Mouse (Mus musculus): ENCODE measurements at regions not wholly inside any gene's neighbourhood (a gene's known extent, or its start where the extent isn't known, plus 50 kb on each side); places are given as distances from the start of the nearest gene placed in this dataset.
"Not testable (repeated sequence)": the region's sequence is repeated elsewhere in the genome, so short reads cannot be mapped to it uniquely, and the experiment has no call there.

DNA sequence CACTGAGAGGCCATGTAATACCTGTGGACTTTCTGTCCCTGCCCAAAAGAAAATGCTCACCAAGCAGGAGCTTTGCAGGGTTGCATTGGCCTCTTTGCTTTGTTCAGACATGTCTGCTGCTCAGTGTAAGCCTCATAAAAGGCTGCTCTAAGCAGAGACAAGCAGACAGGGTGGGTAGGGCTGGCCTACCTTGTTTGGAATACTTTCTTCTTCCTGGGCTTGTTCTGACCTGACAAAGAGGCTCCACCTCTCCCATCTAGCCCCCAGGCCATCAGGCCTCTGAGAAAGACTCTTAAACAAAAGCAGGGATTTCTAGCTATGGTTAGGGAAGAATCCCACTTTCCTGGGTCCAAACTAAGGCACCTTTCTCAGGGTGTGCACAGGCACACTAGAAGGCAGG, 138.2 kb upstream of the Camk1g start:
- no peaks in the 10 kb centered on the region for H3K36me3 ChIP-seq (ENCODE audit: poor library complexity, severe bottlenecking)
- H3K27me3 ChIP-seq = peaks cover 4% of the 10 kb centered on the region; the same call in 1 of the 2 replicates
- no peak for ATAC-seq
- H3K4me1 ChIP-seq = peaks cover 6% of the 10 kb centered on the region; the same call in 1 of the 2 replicates
- no peak overlapping the region for H3K27ac ChIP-seq
- no peak overlapping the region for H3K9ac ChIP-seq
- no peaks in the 10 kb centered on the region for H3K9me3 ChIP-seq (replicated peaks)
- no peak overlapping the region for H3K4me3 ChIP-seq
- no peak overlapping the region for H3K4me2 ChIP-seq

GRCm38 (mm10) chr1:193506991-193507390, 136.9 kb upstream of the Camk1g start:
- Histone ChIP-seq H3K27ac (no peak overlapping the region), H3K4me2 (no peak overlapping the region), H3K27me3 (peaks cover 4% of the 10 kb centered on the region; the same call in 1 of the 2 replicates), H3K4me1 (peaks cover 6% of the 10 kb centered on the region; the same call in 1 of the 2 replicates), H3K36me3 (ENCODE audit: poor library complexity, severe bottlenecking) (no peaks in the 10 kb centered on the region), H3K4me3 (no peak overlapping the region), H3K9ac (no peak overlapping the region), H3K9me3 (replicated peaks) (no peaks in the 10 kb centered on the region)
- ATAC-seq = no peak
- WGBS = 74% methylated on average over 3 of the region's 3 CpGs

DNA sequence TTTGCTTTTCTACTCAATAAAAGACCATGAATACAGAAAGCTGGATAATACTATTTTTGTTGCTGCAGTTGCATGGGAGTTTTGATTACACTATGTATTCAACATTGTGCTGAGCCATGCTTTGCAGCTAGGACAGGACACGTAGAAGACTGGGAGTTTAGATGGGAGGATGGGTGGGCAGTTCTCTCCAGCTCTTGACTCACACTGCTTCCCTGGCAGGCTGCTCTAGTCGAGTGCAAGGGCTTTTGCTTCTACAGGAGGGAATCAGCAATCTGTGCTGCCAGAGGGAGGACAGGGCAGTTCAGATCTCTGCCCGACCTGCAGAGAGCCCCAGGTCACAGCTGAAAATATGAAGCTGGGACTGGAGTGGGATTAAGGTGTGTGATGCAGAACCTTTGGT, 135.3 kb upstream of the Camk1g start:
- WGBS = 48% methylated on average over 3 of the region's 3 CpGs
- ATAC-seq = no peak

GRCm38 (mm10) chr1:193504611-193505010, 134.5 kb upstream of the Camk1g start:
- no peak for ATAC-seq
- Histone ChIP-seq H3K4me1 (peaks cover 5% of the 10 kb centered on the region; the same call in 1 of the 2 replicates), H3K36me3 (ENCODE audit: poor library complexity, severe bottlenecking) (no peaks in the 10 kb centered on the region), H3K9me3 (replicated peaks) (no peaks in the 10 kb centered on the region), H3K27ac (no peak overlapping the region), H3K4me2 (no peak overlapping the region), H3K27me3 (peaks cover 4% of the 10 kb centered on the region; the same call in 1 of the 2 replicates), H3K4me3 (no peak overlapping the region), H3K9ac (no peak overlapping the region)
- 45% methylated on average over 3 of the region's 3 CpGs for WGBS

More for the DNA sequence above, 135.3 kb upstream of the Camk1g start:
- no peaks in the 10 kb centered on the region for H3K36me3 ChIP-seq (ENCODE audit: poor library complexity, severe bottlenecking)
- H3K27ac ChIP-seq = no peak overlapping the region
- no peak overlapping the region for H3K4me3 ChIP-seq
- peaks cover 4% of the 10 kb centered on the region; the same call in 1 of the 2 replicates for H3K27me3 ChIP-seq
- no peak overlapping the region for H3K4me2 ChIP-seq
- H3K4me1 ChIP-seq = peaks cover 6% of the 10 kb centered on the region; the same call in 1 of the 2 replicates
- H3K9me3 ChIP-seq (replicated peaks) = no peaks in the 10 kb centered on the region
- H3K9ac ChIP-seq = no peak overlapping the region

DNA sequence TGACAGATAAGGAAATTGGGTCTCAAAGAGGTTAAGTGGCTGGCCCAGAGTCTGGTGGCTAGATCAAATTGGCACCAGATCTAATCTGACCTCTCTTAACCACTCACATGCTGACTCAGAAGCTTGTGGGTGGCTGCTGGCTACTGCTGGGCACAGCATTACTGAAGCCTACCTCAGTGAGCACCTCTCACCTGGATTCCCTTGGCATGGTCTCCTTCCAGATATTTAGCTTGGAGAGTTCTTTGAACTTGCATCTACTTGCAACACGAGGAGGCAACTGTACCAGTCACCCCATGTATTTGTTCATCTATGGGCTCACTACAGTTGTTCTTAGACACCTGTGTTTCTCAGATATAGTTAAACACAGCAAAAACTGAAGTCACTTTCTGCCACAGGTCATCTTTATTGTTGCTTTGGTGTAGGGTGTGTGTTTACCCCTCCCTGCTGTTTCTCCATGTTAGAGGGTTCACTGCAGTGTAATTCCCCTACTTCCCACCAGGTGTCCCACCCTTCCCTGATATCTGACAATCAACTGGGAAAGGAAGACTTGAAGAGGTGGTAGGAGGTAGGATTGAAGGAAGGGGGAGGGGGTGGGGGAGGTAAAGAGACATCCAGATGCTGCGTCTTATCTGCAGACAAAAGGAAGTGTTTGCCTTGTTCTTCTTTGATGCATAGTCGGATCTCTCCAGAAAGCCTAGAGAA, 133.7 kb upstream of the Camk1g start:
- peak; percentile 71 for ATAC-seq

DNA sequence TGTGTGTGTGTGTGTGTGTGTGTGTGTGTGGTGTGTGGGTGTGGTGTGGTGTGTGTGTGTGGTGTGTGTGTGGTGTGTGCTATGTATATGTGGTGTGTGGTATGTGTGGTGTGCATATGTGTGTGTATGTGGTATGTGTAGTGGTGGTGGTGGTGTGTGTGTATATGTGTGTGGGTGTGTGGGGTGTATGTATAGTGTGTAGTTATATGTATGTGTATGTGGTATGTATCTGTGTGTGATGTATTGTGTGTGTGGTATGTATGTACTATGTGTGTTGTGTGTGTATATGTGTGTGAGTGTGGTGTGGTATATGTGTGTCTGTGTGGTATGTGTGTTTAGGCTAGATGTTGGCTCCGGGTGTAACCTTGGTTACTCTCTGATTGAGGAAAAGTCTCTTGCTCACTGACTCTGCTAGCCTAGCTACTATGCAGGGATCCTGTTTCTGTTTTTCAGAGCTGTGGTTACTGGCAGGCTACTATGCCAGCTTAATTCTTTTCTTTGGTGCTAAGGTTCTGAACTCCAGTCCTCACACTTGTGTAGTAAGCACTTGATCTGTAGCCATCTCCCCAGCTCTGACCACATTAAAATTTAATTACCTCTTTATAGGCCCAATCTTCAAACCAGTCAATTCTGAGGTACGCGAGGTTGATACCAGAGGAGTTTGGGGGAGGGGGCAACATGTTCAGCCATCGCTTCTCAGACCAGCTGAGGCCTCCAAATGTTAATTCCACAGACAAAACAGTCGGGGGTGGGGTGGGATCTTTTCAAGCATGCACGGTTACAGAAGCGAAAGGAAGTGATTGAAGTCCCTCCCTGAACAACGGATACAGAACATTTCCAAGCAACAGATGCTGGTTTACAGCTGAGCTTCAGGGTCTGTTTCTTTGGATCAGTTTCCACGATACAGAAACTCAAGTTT, 126.4 kb upstream of the Camk1g start:
- H3K9ac ChIP-seq = no peak overlapping the region
- H3K27ac ChIP-seq = no peak overlapping the region
- no peaks in the 10 kb centered on the region for H3K9me3 ChIP-seq (replicated peaks)
- ATAC-seq = peak; percentile 38; the same call in 1 of the 2 replicates
- H3K4me1 ChIP-seq = peaks cover 16% of the 10 kb centered on the region
- 27% methylated on average over 9 of the region's 9 CpGs for WGBS
- no peaks in the 10 kb centered on the region for H3K36me3 ChIP-seq (ENCODE audit: poor library complexity, severe bottlenecking)
- H3K4me3 ChIP-seq = no peak overlapping the region
- H3K4me2 ChIP-seq = no peak overlapping the region
- H3K27me3 ChIP-seq = no peaks in the 10 kb centered on the region

More for the DNA sequence above, 133.7 kb upstream of the Camk1g start:
- Histone ChIP-seq H3K36me3 (ENCODE audit: poor library complexity, severe bottlenecking) (no peaks in the 10 kb centered on the region), H3K9ac (no peak overlapping the region), H3K27me3 (peaks cover 4% of the 10 kb centered on the region; the same call in 1 of the 2 replicates), H3K27ac (no peak overlapping the region), H3K4me2 (no peak overlapping the region), H3K4me3 (no peak overlapping the region), H3K4me1 (peaks cover 5% of the 10 kb centered on the region; the same call in 1 of the 2 replicates), H3K9me3 (replicated peaks) (no peaks in the 10 kb centered on the region)
- 31% methylated on average over 3 of the region's 3 CpGs for WGBS

DNA sequence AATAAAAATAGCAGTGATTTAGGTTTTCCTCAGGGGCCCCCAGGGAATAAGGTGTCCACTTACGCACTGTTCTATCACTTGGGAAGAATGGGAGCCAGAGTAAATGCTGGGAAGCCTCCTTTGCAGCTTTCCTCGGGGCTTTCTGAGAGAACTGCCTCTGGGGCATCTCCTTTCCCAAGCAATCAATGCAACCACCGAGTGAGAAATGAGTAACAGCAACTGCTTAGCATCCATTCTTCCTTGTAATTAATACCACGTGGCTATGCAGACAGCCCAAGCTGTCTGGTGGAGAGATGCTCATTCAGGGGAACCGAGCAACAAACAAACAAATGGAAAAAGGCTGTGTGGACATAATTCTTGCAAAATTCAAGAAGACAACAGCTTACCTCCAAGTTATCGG, 117.9 kb upstream of the Camk1g start:
- peaks cover 14% of the 10 kb centered on the region; the same call in 1 of the 2 replicates for H3K27me3 ChIP-seq
- peaks cover 8% of the 10 kb centered on the region; the same call in 1 of the 2 replicates for H3K4me1 ChIP-seq
- 55% methylated on average over 6 of the region's 6 CpGs for WGBS
- H3K9me3 ChIP-seq (replicated peaks) = no peaks in the 10 kb centered on the region
- H3K9ac ChIP-seq = no peak overlapping the region
- peak; percentile 59; the same call in 1 of the 2 replicates for ATAC-seq
- no peak overlapping the region for H3K27ac ChIP-seq
- H3K4me3 ChIP-seq = no peak overlapping the region
- H3K36me3 ChIP-seq (ENCODE audit: poor library complexity, severe bottlenecking) = no peaks in the 10 kb centered on the region
- no peak overlapping the region for H3K4me2 ChIP-seq

GRCm38 (mm10) chr1:193486668-193487067, 116.6 kb upstream of the Camk1g start:
- not testable (repeated sequence) for ATAC-seq; H3K9ac ChIP-seq; H3K4me3 ChIP-seq; H3K9me3 ChIP-seq (replicated peaks); H3K4me2 ChIP-seq; H3K27ac ChIP-seq; H3K36me3 ChIP-seq (ENCODE audit: poor library complexity, severe bottlenecking)
- 4% methylated on average over 2 of the region's 2 CpGs for WGBS
- Histone ChIP-seq H3K27me3 (peaks cover 21% of the 10 kb centered on the region), H3K4me1 (peaks cover 10% of the 10 kb centered on the region; the same call in 1 of the 2 replicates)

DNA sequence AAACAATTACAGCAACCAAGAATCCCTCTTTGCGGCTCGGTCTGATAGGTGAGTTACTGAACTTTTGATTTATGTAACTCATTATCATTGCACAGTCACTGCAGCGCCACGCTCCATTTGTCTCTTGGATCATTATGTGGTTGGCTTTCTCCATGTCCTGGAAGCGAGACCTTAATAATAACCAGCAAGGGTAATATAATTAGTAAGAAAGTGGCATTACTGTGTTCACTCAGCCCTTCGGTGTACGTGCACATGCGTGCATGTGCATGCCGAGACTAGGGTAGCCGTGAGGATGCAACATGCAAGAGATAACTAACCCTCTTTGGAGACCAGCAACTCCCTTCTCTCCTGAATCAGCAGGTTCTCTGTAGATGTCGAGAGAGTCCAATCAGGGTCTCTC, 114.9 kb upstream of the Camk1g start:
- WGBS = 91% methylated on average over 11 of the region's 11 CpGs
- no peak overlapping the region for H3K27ac ChIP-seq
- H3K4me3 ChIP-seq = no peak overlapping the region

GRCm38 (mm10) chr1:193477298-193477697, 107.2 kb upstream of the Camk1g start:
- H3K4me2 ChIP-seq = no peak overlapping the region
- ATAC-seq = no peak
- no peaks in the 10 kb centered on the region for H3K9me3 ChIP-seq (replicated peaks)
- H3K4me3 ChIP-seq = no peak overlapping the region
- WGBS = 55% methylated on average over 1 of the region's 1 CpGs
- H3K36me3 ChIP-seq (ENCODE audit: poor library complexity, severe bottlenecking) = no peaks in the 10 kb centered on the region
- H3K4me1 ChIP-seq = no peaks in the 10 kb centered on the region
- no peak overlapping the region for H3K27ac ChIP-seq
- no peak overlapping the region for H3K9ac ChIP-seq
- H3K27me3 ChIP-seq = peaks cover 5% of the 10 kb centered on the region; the same call in 1 of the 2 replicates

More for the DNA sequence above, 114.9 kb upstream of the Camk1g start:
- Histone ChIP-seq H3K4me1 (peaks cover 10% of the 10 kb centered on the region; the same call in 1 of the 2 replicates), H3K9me3 (replicated peaks) (no peaks in the 10 kb centered on the region), H3K36me3 (ENCODE audit: poor library complexity, severe bottlenecking) (no peaks in the 10 kb centered on the region), H3K4me2 (no peak overlapping the region), H3K27me3 (peaks cover 21% of the 10 kb centered on the region), H3K9ac (no peak overlapping the region)
- ATAC-seq = no peak

DNA sequence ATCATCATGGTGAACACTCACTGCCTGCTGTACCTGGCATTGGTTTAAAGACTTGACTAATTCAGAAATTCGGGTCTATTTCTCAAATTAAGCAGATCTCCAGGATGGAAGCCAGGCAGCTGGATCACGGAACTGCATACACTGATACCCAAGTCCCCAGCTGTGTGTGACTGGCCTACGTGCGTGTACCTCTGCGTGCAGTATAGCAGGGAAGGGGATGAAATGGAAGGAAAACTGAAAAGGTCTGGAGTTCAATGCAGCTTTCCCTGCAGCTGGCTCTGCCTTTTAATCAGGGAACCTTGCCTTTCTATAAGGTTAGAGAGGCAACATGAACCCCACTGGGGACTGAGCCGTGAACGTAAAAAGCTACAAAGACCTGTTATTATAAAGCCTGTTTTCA, 106.7 kb upstream of the Camk1g start:
- Histone ChIP-seq H3K27me3 (0 out of 2 replicates have a peak, but pooled peaks cover under 1% of the 10 kb centered on the region), H3K36me3 (ENCODE audit: poor library complexity, severe bottlenecking) (no peaks in the 10 kb centered on the region), H3K4me2 (no peak overlapping the region), H3K9ac (no peak overlapping the region), H3K4me1 (no peaks in the 10 kb centered on the region), H3K9me3 (replicated peaks) (no peaks in the 10 kb centered on the region), H3K4me3 (no peak overlapping the region), H3K27ac (no peak overlapping the region)
- 58% methylated on average over 7 of the region's 7 CpGs for WGBS
- ATAC-seq = no peak

GRCm38 (mm10) chr1:193466306-193466705, 96.2 kb upstream of the Camk1g start:
- no peaks in the 10 kb centered on the region for H3K36me3 ChIP-seq (ENCODE audit: poor library complexity, severe bottlenecking)
- H3K9me3 ChIP-seq (replicated peaks) = no peaks in the 10 kb centered on the region
- H3K27me3 ChIP-seq = no peaks in the 10 kb centered on the region
- no peak overlapping the region for H3K27ac ChIP-seq
- no peak overlapping the region for H3K9ac ChIP-seq
- H3K4me1 ChIP-seq = no peaks in the 10 kb centered on the region
- no peak overlapping the region for H3K4me2 ChIP-seq
- no peak for ATAC-seq
- H3K4me3 ChIP-seq = no peak overlapping the region

Measured in forebrain, embryonic 13.5 days (tissue).